Mouse (Mus musculus) CH12.LX (cell line): Measurements from ENCODE around the gene Cmtm3.

Experiments
- CTCF ChIP-seq, 2 experiments: IDR thresholded peaks in 1 of 2; conservative IDR thresholded peaks in 1 of 2; 2 replicates each; pipeline ENCODE4 v1.5.1; 2011 to 2012; ENCODE audit warnings: low read depth in 2 of 2, low read length in 2 of 2, improper control_type of control experiment in 1 of 2, inconsistent platforms in 1 of 2, mild to moderate bottlenecking in 1 of 2, moderate library complexity in 1 of 2
- EP300 ChIP-seq: IDR thresholded peaks from 2 replicates; pipeline ENCODE4 v1.6.1; 2011; ENCODE audit warnings: low read length, improper control_type of control experiment
- MAX ChIP-seq: IDR thresholded peaks from 2 replicates; pipeline ENCODE4 v1.6.1; 2011; ENCODE audit warnings: low read length, improper control_type of control experiment
- POLR2A ChIP-seq: IDR thresholded peaks from 2 replicates; pipeline ENCODE4 v1.6.1; 2011; ENCODE audit warnings: low read depth, mild to moderate bottlenecking, improper control_type of control experiment, low read length

- no peak for TF ChIP-seq CTCF (conservative IDR thresholded peaks at IDR 0.05 in 1 of 2, IDR thresholded peaks at IDR 0.05 in 1 of 2; ENCODE audit: low read depth in 2 of 2, low read length in 2 of 2)
- no peak for TF ChIP-seq POLR2A
- no peak for TF ChIP-seq EP300
- no peak for TF ChIP-seq MAX
These were observed 5.0 kb upstream of the Cmtm3 start for GRCm38 (mm10) chr8:104334196-104334595.
